Mouse (Mus musculus) c-Kit-positive CD71-positive TER-119-negative erythroid progenitor cells, embryonic 14.5 days (primary cell): Measurements from ENCODE around the gene Alx1.

Experiments used
- DNase-seq: peaks from one replicate; pipeline ENCODE4 v3.0.0-alpha.2; 2013; ENCODE audit warnings: low read depth

Gene Alx1

GRCm38 (mm10) chr10:103029730-103030490 lies at the start of gene Alx1:
Alx1 (minus strand) TSS chr10:103030215.
- DNase-seq, result no peak

- DNase-seq, result no peak
Measured at GRCm38 (mm10) chr10:103049593-103049992, 19.6 kb upstream of the Alx1 start.

- no peak for DNase-seq
Measured at GRCm38 (mm10) chr10:103046623-103047022, 16.6 kb upstream of the Alx1 start.

- no peak for DNase-seq
Measured at GRCm38 (mm10) chr10:103045019-103045418, 15.0 kb upstream of the Alx1 start.

DNA sequence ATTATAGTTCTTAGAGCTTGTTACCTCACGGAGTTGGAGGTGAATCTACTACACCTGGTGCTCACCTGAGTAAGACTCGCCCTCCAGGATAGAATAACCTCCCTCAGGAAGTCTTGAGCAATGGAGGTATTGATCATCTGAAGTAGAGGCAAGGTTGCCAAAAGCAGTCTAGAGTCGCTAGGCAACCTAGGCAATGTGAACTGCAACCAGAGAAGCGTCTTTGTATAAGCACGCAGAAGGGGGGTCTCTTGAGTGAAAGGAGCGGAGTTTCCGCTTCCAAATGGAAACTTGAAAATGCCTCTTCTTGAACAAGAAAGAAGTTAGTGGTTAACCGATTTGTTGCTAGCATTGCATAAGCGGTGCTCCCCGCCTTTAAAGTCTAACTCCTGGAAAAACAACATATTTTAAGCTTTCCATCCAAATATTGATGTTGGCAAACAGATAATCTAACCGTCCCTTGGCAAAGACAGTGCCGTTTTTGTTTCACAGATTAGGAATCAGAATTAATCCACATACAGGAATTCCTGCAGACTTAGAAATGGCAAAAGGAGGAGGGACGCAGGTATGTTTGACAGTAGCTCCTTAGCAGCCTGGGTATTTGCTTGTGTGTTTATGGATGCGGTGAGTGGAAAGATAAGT lies 5.1 kb upstream of the Alx1 start:
- DNase-seq, result no peak

- DNase-seq, result no peak
Measured at GRCm38 (mm10) chr10:103030931-103031330, 916 bp upstream of the Alx1 start.

GRCm38 (mm10) chr10:103029132-103029729 lies 784 bp downstream of the Alx1 start:
- no peak for DNase-seq

DNA sequence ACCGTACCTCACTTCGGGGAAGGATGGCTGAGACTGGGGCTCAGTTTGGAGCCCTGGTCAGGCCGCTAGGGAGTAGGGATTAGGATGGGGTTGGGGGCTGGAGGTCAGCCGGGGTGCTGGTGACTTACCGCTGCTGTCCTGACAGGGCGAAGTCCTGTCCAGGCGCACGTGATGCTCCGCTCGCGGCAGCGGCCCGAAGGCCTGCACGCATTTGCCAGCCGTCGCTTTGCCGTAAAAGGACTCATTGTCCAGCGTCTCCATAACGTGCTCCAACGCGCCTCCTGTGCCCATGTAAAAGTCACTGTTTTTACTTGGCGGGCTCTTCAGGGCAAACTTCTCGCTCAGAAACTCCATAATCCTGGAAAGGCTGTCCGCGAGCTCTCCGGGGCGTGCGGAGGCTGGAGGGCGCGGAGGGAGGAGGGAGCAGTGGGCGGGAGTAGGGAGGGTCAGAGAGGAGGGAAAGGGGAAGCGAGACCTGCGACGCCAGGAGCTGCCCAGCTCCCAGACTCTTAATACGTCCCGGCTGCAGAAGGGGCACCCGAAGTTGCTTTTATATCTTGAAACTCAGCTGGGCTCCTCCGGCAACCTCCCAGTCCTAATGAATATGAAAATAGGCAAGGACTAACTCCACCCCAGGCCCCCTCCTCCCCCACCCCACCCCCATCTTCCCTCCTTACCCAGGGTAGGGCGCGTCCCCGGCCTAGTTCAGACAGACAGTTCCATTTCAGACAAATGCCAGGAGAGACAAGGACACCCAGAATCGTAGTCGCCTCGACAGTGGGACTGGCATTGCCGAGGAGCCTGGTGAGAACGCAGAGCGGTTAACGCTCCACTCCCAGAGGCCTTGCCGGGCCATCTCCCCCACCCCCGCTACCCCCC lies 1.5 kb downstream of the Alx1 start:
- DNase-seq, result no peak

GRCm38 (mm10) chr10:103027931-103028252 lies 2.1 kb downstream of the Alx1 start:
- DNase-seq, result no peak

- DNase-seq, result no peak
Measured at GRCm38 (mm10) chr10:103027226-103027930, 2.6 kb downstream of the Alx1 start.

GRCm38 (mm10) chr10:103026636-103027225 lies 3.3 kb downstream of the Alx1 start:
- no peak for DNase-seq

- DNase-seq, result no peak
Measured at GRCm38 (mm10) chr10:103002556-103002955, 27.5 kb downstream of the Alx1 start.

- DNase-seq, result no peak
Measured at GRCm38 (mm10) chr10:103000902-103001301, 29.1 kb downstream of the Alx1 start.

GRCm38 (mm10) chr10:102999584-102999983 lies 30.4 kb downstream of the Alx1 start:
- DNase-seq, result no peak

GRCm38 (mm10) chr10:102975106-102975505 lies 54.9 kb downstream of the Alx1 start:
- DNase-seq, result no peak

DNA sequence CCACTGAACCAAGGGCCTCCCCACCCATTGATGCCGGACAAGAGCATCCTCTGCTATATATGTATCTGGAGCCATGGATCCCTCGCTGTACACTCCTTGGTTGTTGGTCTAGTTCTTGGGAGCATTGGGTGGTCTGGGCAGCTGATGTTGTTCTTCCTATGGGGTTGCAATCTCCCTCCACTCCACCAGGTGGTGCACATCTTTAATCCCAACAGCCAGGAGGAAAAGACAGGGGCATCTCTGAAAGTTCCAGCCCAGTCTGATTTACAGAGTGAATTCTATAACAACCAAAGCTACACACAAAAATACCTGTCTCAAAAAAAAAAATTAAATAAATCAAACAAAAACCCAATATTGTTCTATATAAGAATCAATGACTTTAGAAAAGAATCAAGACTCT lies 70.4 kb downstream of the Alx1 start:
- no peak for DNase-seq
